Mouse (Mus musculus): Measurements from ENCODE around the gene Actr3.
"Not testable (repeated sequence)": the region's sequence is repeated elsewhere in the genome, so short reads cannot be mapped to it uniquely, and the experiment has no call there.

The Actr3 gene

DNA sequence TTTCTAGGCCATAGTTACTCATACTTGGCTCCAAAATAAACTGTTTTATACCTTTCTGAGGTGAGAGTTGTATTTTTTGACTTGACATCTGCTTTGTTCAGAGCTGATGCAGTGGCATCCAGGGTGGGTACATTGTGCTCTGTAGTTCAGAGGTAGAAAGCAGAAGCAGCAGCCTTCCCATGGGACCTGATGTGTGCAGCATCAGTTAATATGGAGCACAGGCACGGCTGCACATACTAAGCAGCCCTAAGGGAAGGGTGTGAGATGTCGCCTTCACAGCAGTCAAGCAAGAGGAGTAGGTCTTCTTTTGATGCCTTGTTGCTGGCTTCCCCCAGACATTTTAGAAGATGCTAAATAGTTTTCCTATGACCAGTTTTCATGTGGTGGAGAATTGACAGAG is 3.3 kb upstream of the Actr3 start:
- peak; percentile 59 for DNase-seq (ENCODE audit: low read depth, low spot score)

- peak; percentile 86 for DNase-seq (ENCODE audit: low read depth, low spot score)
These were observed 2.4 kb upstream of the Actr3 start for GRCm38 (mm10) chr1:125437927-125438326.

GRCm38 (mm10) chr1:125437161-125437560 is 1.6 kb upstream of the Actr3 start:
- DNase-seq (ENCODE audit: low read depth, low spot score), result no peak

- no peak for DNase-seq (ENCODE audit: low read depth, low spot score)
These were observed 534 bp downstream of the Actr3 start for GRCm38 (mm10) chr1:125435018-125435368.

DNA sequence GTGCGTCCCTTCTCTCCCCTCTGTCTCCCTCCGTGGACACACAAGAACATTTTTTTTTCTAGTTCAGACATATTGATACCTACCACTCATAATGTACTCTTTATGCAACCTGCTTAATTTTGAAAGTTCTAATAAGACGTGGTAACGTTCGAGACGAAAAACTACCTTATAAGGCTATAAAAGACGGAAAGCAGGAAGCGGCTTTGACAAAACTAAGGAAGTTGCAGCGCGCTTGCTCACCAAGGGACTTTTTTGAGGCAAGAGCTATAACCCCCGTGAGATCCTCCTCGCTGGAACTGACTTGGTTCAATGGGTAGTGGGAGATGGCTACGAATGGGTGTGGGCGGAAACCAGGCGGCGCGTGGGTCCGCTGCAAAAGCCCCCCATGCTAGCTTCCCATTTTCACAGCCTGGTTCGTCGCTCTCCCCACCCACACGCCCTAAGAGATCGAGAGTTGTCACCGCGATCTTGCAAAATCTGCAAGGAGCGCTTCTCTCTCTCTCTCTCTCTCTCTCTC is 984 bp downstream of the Actr3 start:
- peak; percentile 90 for DNase-seq (ENCODE audit: low read depth, low spot score)

- DNase-seq (ENCODE audit: low read depth, low spot score), result no peak
These were observed 4.2 kb downstream of the Actr3 start for GRCm38 (mm10) chr1:125431286-125431685.

- no peak for DNase-seq (ENCODE audit: low read depth, low spot score)
These were observed 4.8 kb downstream of the Actr3 start for GRCm38 (mm10) chr1:125430737-125431136.

GRCm38 (mm10) chr1:125429984-125430383 is 5.5 kb downstream of the Actr3 start:
- no peak for DNase-seq (ENCODE audit: low read depth, low spot score)

- DNase-seq (ENCODE audit: low read depth, low spot score), result no peak
These were observed 7.2 kb downstream of the Actr3 start for GRCm38 (mm10) chr1:125428315-125428714.

DNA sequence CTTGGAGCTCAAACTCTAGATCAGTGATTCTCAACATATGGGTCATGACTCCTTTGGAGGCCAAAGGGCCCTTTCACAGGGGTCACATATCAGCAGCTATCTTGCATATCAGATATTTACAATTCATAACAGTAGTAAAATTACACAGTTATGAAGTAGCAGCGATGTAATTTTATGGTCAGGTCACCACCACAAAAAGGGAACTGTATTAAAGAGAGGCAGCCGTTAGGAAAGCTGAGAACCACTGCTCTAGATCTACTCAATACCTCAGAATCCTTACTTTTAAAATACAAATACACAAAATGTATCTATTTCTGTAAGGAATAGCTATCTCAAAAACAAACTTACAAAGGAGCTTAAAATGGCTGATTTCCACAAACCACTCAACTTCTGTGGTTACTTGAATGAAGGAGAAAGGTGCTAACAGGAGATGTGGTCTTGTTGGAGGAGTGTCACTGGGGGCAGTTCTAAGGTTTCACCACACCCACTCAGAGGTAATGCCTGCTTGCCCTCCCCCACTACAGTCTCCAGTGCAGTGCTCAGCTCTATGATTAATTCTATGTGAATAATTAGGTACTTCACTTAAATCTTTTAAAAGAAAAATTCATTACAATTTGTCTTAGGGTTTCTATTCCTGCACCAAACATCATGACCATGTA is 9.0 kb downstream of the Actr3 start:
- DNase-seq (ENCODE audit: low read depth, low spot score), result no peak

DNA sequence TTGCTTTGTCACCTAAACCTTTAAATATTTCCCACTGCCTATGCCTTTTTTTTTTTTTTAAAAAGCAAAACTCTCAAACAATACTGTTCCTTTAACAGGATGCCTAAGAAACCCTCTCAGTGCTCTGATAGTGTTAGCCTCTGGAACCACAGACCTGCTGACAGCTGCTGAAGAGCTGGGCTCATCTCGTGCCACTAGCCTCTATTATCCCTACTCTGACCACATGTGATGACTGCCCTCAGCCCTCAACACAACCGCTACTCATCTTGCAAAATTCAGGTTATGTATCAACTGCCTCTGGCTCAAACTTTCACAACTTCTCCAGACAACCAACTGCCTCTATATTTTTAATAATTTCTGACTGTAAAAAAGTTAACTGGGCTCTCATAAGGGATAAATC is 15.6 kb downstream of the Actr3 start:
- DNase-seq (ENCODE audit: low read depth, low spot score), result no peak

DNA sequence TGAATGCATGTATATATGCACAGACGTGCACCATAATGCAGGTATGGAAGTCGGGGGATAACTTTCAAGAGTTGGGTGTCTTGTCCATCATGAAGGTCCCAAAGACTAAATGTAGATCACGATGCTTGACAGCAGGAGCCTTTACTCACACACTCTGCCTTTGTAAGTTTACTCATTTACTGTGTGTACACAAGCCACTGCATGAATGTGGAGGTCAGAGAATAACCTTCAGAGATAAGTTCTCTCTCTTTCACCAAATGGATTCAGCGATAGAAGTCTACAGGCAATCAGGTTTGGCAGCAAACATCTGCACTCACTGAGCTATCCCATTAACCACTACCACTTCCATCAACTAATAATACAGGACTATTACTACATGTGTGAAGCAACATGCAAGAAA is 16.8 kb downstream of the Actr3 start:
- DNase-seq (ENCODE audit: low read depth, low spot score), result no peak

DNA sequence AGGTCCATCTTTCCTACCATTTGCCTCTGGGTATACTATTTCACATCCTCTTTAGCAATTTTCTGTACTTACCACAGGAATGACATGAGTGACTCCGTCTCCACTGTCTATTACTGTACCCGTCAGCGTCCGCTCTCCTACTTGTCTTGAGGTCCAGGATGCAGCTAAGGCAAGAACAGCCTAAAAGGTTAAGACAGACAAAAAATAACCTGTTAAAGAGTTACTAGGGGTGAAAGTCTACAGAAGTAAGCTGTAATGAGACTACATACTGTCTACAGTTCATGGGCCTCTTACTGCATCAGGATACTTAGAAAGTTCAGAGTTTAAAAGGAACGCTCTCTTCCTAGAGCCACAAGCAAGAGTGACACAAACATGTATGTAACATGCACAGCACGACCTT is 28.3 kb downstream of the Actr3 start:
- no peak for DNase-seq (ENCODE audit: low read depth, low spot score)

DNA sequence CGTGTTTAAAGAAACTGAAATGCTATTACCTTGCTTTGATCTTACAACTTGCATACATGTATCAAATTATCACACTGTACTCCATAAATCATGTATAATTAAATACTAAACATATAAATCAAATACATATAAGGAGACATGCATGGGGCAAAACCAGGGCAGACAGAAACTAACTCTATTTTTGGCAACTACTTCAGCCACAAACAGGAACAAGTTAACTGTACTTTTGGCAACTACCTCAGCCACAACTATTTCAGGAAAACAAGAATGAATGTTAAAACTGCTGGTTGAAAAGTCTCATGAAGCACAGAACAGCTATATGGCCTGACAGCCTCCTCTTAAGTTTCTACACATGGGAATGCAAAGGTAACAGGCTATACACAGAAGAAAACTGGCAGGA is 40.1 kb downstream of the Actr3 start:
- DNase-seq (ENCODE audit: low read depth, low spot score), result no peak

GRCm38 (mm10) chr1:125393324-125393723 is 42.2 kb downstream of the Actr3 start:
- not testable (repeated sequence) for DNase-seq (ENCODE audit: low read depth, low spot score)

- not testable (repeated sequence) for DNase-seq (ENCODE audit: low read depth, low spot score)
These were observed 45.3 kb downstream of the Actr3 start for GRCm38 (mm10) chr1:125390065-125390754.

- DNase-seq (ENCODE audit: low read depth, low spot score), result not testable (repeated sequence)
These were observed 45.9 kb downstream of the Actr3 start for GRCm38 (mm10) chr1:125389634-125390033.

DNA sequence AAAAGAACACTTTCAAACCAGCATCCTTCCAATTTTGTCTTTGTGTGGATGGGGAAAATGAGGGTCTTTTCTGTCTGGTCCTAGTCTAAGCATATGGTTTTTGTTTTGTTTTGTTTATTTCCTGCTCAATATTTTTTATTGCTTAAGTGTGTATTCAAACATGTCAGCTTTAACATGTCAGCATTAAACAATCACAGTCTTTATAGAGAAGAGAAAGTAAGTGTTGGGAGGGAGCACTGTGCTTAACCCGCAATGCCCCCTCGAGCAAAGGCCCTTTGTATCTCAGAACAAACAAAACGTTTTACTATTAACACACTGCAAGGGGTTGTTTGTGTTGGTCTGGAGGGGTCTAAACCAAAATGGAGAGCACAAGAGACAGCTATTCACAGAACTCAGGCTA is 47.2 kb downstream of the Actr3 start:
- DNase-seq (ENCODE audit: low read depth, low spot score), result no peak

GRCm38 (mm10) chr1:125386217-125386616 is 49.3 kb downstream of the Actr3 start:
- no peak for DNase-seq (ENCODE audit: low read depth, low spot score)

DNA sequence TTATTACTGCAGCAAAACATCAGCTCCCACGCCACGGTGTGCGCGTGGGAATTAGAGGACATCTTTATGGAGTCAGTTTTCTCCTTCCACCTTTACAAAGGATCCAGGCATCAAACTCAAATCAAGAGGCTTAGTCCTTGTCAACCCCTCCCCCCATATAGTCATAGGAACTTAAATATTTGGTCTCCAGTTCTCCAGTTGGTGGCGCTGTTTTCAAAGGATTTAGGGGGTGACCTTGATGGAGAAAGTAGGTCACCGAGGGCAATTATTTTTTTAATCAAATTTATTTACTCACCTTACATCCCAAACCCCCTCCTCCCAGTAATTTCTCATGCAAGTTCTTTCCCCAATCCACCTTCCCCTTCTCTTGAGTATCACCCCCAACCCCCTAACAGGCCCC is 52.9 kb downstream of the Actr3 start:
- peak; percentile 73 for DNase-seq (ENCODE audit: low read depth, low spot score)

DNA sequence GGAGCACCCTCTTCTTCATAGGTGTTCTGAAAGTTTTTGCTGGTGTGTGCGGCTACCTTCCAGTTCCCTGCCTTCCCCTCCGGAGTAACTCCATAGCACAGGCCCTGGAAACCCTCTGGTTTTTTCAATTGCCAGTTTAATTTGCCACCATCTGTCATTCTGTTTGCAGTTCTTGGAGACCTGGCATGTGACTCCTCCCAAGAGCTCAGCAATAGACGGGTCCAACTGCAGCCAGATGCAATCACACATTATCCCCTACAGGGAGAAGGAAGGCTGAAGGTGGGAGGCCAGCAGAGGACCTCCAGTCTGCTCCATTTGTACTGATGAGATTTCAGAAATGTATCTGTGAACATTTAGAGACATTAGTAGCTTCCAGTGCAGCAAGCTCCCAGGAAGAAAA is 56.6 kb downstream of the Actr3 start:
- DNase-seq (ENCODE audit: low read depth, low spot score), result no peak

- no peak for DNase-seq (ENCODE audit: low read depth, low spot score)
These were observed 62.7 kb downstream of the Actr3 start for GRCm38 (mm10) chr1:125372855-125373254.

GRCm38 (mm10) chr1:125370779-125371178 is 64.7 kb downstream of the Actr3 start:
- peak; percentile 69 for DNase-seq (ENCODE audit: low read depth, low spot score)
